Mouse (Mus musculus): Measurements from ENCODE around the gene Gramd4.

Gene Gramd4

GRCm38 (mm10) chr15:86069011-86069791, 11.7 kb downstream of the Gramd4 start:
- no peak for DNase-seq (ENCODE audit: low read depth, low spot score)

- no peak for DNase-seq (ENCODE audit: low read depth, low spot score)
These were observed 12.9 kb downstream of the Gramd4 start for GRCm38 (mm10) chr15:86070368-86070767.

DNA sequence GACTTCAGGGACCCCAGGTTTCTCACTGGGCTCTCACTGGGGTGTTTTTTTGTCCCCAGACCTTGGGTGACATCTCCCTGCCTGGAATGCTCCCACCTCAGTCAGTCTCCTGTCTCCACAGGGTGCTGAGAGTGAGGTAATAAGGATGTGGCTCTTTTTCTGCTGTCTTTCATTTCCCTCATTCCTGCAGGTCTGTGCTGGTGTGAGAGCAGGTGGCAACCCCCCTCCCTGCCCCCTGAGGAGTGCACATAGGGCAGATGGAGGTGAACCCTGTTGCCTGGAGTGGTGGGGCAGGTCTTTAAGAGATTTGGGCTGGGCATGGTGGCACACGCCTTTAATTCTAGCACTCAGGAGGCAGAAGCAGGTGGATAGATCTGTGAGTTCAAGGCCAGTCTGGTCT, 13.7 kb downstream of the Gramd4 start:
- no peak for DNase-seq (ENCODE audit: low read depth, low spot score)

GRCm38 (mm10) chr15:86074171-86074937, 16.9 kb downstream of the Gramd4 start:
- DNase-seq (ENCODE audit: low read depth, low spot score): no peak

DNA sequence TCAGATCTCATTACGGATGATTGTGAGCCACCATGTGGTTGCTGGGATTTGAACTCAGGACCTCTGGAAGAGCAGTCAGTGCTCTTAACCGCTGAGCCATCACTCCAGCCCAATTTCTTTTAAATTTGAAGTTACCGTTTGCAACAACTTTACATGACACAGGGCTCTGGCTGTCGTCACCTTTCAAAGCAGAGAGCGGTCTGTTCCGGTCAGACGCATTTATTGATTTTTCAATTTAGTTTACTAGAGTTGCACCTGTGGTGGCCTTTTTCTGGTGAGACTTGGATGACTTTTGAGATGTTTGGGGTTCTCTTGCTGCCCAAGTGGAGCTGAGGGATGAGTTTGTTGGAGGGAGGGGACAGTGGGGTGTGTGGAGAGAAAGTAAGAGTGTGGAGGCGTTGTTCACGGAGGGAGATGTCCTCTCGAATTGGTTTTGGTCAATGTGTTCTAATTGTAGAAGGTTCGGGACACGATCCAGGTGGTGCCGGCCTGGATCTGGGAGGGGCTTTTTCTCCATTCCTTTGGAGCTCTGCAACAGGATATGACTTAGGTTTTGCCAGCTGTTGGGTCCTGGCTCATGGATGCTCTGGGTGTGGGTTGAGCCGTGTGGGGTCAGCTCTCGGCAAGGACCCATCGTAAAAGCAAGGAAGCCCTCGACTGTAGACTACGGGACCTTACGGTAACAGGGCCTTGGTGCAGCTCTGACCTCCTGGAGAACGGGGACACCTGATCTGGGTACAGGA, 18.0 kb downstream of the Gramd4 start:
- DNase-seq (ENCODE audit: low read depth, low spot score): no peak

GRCm38 (mm10) chr15:86076048-86076315, 18.5 kb downstream of the Gramd4 start:
- DNase-seq (ENCODE audit: low read depth, low spot score): no peak

DNA sequence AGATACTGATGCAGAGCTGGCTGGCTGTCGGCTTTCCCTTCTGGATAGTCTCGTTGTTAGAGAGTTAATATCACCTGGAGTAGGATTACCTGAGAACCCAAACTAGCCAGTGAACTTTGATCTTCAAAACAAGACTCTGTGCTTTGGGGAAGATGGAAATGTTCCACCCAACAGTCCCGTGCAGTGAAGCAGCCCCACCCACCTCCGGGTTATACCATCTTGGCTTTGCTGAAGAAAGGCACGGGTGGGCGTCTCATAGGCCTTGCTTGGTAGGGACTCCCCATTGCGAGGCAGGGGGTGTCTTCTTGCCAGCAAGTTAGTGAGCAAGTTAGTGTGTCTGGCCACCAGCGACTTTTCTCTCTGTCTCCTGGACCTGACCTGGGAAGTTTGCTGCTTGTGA, 18.9 kb downstream of the Gramd4 start:
- DNase-seq (ENCODE audit: low read depth, low spot score): no peak

DNA sequence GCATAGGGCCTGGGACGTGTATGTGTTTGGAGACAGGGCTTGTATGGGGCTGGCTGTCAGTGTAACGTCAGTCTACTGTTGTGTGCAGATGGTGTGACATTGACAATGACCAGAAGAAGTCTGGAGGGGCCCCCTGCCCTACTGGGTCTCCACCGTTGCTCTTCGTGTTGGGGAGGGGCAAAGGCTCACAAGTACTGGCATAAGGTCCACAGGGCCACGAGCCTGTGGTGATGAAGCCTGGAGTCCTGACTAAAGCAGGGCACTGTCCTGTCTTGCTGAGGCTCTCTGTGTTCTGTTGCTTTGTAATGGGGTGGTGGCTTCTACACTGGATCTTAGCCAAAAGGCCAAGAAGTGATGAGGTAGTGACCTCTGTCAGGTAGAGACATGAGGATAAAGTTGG, 20.4 kb downstream of the Gramd4 start:
- no peak for DNase-seq (ENCODE audit: low read depth, low spot score)

- DNase-seq (ENCODE audit: low read depth, low spot score): no peak
These were observed 21.2 kb downstream of the Gramd4 start for GRCm38 (mm10) chr15:86078481-86079216.

DNA sequence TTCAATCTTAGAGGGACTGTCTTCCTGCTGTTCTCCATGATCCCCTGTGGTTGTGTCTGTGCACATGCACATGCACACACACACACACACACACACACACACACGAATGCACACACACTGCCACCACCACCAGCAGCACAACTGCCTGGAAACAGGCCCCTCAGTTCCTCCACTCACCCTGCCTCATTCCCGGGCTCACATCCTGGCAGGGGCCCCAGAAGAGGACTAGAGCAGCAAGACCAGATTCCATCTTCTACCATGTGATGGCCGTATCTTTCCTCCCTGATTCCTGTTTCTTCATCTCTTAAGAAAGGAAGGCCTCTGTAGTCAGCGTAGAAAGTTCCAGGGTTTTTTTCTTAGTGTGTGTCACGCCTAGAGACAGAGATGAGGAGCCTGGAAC, 22.0 kb downstream of the Gramd4 start:
- DNase-seq (ENCODE audit: low read depth, low spot score): peak; percentile 61

DNA sequence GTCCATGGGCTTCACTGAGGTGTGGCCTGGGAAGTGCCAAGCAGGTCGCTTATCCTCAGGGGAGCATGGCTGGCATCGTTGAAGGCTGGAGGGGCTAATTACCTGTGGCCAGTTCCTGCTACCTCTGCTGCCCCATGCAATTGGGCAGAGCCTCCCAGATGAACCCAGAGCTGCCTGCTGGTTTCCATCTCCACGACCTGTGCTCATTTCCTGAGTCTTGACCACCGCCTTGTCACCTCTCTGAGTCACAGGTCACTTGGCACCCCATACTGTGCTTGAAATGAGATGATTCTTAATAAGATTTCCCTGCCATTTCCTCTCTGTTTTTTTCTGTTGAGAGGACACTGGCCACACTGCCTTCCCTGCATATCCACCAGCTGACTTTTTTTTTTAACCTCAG, 22.4 kb downstream of the Gramd4 start:
- peak; percentile 82 for DNase-seq (ENCODE audit: low read depth, low spot score)

GRCm38 (mm10) chr15:86080408-86080807, 22.9 kb downstream of the Gramd4 start:
- DNase-seq (ENCODE audit: low read depth, low spot score): no peak

DNA sequence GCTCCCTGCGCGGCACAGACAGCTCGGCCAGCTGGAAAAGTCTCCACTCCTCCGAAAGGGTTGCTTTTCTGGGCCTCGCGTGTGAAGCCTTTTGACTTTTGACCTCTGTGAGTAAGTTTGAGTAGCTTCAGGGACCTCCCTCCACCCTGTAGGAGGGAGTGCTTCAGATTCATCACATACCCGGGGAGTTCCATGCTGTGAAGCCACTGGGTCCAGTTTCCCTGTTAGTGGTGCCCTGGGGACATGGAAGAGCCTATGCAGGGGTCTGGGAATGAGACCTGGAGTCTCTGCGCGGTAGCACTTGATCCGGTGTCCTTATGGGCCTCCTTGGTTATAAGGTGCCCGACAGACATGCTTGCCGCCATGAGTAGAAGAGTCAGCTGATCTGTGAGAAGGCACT, 24.2 kb downstream of the Gramd4 start:
- no peak for DNase-seq (ENCODE audit: low read depth, low spot score)

DNA sequence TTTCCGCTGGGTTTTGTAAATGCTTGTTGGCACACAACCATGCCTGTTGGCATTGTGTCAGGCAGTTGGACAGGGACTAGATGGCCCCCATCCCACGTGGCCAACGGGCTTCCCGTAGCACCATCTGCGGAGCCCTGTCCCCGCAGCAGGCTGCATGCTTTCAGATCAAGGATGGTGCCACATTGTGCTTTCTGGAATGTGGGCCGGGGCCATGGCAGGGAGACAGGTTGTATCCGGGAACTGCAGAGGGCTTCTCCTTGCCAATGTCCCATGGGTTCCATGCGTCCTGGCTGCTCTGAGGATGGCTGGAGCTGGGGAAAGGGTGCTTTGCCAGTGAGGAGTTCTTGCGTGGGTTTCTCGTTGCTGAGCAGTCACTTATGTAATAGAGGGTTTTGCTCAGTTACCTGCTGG, 25.1 kb downstream of the Gramd4 start:
- DNase-seq (ENCODE audit: low read depth, low spot score): no peak

GRCm38 (mm10) chr15:86083261-86083741, 25.8 kb downstream of the Gramd4 start:
- DNase-seq (ENCODE audit: low read depth, low spot score): peak; percentile 40

DNA sequence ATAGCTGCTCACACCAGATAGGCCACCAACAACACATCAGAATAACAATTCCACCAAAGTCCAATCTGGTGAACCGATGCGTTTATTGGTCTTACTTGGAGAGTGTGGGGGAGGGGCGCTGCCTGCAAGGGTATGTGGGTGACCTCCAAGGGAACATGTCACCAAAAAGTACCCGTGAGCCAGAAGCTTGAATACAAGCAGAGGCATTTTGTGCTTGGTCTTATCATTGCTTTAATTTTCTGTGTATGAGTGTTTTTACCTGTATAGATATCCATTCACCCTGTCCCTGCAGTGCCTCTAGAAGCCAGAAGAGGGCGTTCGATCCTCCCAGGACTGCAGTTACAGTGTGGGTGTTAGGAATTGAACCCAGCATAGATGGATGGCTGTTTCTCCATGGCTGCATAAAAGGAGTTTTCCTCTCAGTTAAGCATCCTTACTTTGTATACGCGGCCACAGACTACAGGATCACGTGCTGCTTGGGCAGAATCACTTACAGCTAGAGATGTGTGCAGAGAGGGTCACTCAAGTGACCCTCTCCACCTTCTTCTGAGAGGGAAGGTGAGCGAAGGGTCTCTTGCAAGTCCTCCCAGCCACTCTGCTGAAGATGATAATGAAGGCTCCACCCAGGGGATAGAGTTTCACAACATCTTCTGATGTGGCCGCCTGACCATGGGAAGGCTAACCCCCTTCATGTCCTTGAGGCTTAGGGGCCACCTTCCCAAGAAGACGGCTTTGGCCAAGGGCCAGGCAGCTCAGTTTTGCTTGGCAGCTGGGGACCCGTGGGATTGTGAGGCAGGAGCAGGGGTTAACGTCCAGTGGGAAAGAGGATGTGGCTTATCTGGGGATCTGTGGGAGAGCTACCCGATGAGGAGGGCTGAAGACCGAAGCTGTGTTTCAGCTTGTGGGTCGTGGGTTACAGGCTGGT, 28.1 kb downstream of the Gramd4 start:
- peak; percentile 52 for DNase-seq (ENCODE audit: low read depth, low spot score)

GRCm38 (mm10) chr15:86086291-86086706, 28.8 kb downstream of the Gramd4 start:
- no peak for DNase-seq (ENCODE audit: low read depth, low spot score)

DNA sequence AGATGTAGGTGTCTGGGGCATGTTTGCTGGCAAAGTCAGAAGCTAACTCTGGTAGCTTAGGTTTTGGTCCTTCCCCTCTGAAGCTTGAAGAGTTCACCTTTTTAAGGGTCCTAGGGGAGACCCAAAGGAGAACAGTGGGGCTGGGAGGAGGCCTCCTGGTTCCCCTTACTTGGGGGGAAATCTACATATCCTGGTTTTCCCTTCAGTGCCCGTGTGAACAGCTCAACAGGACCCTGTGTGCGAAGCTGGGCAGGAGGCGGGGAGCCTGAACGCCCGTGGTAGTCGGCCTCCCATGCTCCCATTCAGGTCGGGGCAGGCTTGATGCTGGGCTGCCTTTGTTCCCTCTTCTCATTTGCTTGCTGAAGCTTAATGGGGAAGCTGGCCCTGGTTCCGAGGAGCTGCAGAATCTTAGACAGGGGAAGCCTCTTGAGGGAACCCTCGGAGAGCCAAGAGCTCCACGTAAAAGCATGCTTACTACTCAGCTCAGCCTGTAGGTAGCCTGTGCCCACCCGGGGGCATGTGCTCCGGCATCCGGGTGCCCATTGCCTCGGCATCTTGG, 30.2 kb downstream of the Gramd4 start:
- DNase-seq (ENCODE audit: low read depth, low spot score): no peak

DNA sequence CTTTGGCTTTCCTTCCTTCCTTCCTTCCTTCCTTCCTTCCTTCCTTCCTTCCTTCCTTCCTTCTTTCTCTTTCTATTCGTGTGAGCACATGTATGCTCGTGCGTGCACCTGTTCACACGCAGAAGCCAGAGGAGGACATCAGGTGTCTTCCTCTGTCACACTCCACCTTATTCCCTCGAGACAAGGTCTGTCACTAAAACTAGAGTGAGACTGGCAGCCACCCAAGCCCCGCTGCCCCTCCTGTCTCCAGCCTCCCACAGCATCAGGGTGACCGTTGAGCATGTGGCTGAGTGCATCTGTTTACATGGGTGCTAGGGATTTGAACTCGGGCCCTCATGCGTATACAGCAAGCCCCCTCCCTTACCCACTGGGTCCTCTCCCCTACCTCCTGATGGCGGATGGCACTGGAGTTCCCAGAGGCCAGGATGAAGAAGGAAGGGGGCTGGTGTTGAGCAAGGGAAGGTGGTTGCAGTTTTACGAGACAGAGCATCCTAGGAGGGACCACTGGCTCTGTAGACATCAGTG, 30.8 kb downstream of the Gramd4 start:
- DNase-seq (ENCODE audit: low read depth, low spot score): no peak
